Mouse (Mus musculus): ENCODE data around the gene Ezh1.

Gene Ezh1

GRCm38 (mm10) chr11:101148751-101149150 is 77.5 kb downstream of the Ezh1 start:
- no peak for DNase-seq (ENCODE audit: low spot score in 2 of 2)

- no peak for DNase-seq (ENCODE audit: low spot score in 2 of 2)
Observed at GRCm38 (mm10) chr11:101146377-101146776, 79.9 kb downstream of the Ezh1 start.

GRCm38 (mm10) chr11:101143338-101144225 is 82.7 kb downstream of the Ezh1 start:
- no peak for DNase-seq (ENCODE audit: low spot score in 2 of 2)

GRCm38 (mm10) chr11:101142215-101142967 is 83.9 kb downstream of the Ezh1 start:
- no peak for DNase-seq (ENCODE audit: low spot score in 2 of 2)
